Mouse (Mus musculus) liver, embryonic 12.5 days (tissue): ENCODE measurements around the gene Mboat2. TPM values are rescaled to one million over a fixed set of nuclear protein-coding genes. Genes with fewer than 3 reads are reported as not detected.

Experiments
- ATAC-seq: fragments of 200-750 bp; cut with Nextera tagmentation; 2 replicates; pipeline ENCODE4 v1.8.0; 2017; ENCODE audit warnings: moderate number of reproducible peaks, mild to moderate bottlenecking, moderate library complexity
- H3K27ac ChIP-seq: fragments of 300-500 bp; sonication (generic); 2 replicates; pipeline ENCODE4 v1.5.1; 2016; ENCODE audit warnings: mild to moderate bottlenecking
- H3K27me3 ChIP-seq: fragments of 300-500 bp; sonication (generic); replicated peaks from 2 replicates; pipeline ENCODE4 v1.6.1; 2016; ENCODE audit warnings: mild to moderate bottlenecking, moderate library complexity
- H3K36me3 ChIP-seq: fragments of 300-500 bp; sonication (generic); 2 replicates; pipeline ENCODE4 v1.6.1; 2016; ENCODE audit warnings: mild to moderate bottlenecking, moderate library complexity
- H3K4me1 ChIP-seq: fragments of 300-500 bp; sonication (generic); 2 replicates; pipeline ENCODE4 v1.6.1; 2016
- H3K4me2 ChIP-seq: fragments of 300-500 bp; sonication (generic); 2 replicates; pipeline ENCODE4 v1.6.1; 2016; ENCODE audit warnings: mild to moderate bottlenecking, moderate library complexity
- H3K4me3 ChIP-seq: fragments of 300-500 bp; sonication (generic); 2 replicates; pipeline ENCODE4 v1.5.1; 2016; ENCODE audit warnings: mild to moderate bottlenecking, moderate library complexity
- H3K9ac ChIP-seq: fragments of 300-500 bp; sonication (generic); 2 replicates; pipeline ENCODE4 v1.6.1; 2016; ENCODE audit warnings: mild to moderate bottlenecking, moderate library complexity
- H3K9me3 ChIP-seq: fragments of 300-500 bp; sonication (generic); replicated peaks from 2 replicates; pipeline ENCODE4 v1.6.1; 2016; ENCODE audit warnings: mild to moderate bottlenecking, moderate library complexity
- WGBS: fragments of 180-500 bp; shearing (Covaris S2); methylation state at CpG from one replicate; pipeline ENCODE4 v1.1.7; 2016; ENCODE audit not compliant: insufficient replicate concordance; 5-methylcytosine and 5-hydroxymethylcytosine counted together
- polyA plus RNA-seq: library from polyadenylated mRNA; unstranded; fragments of >200 nt; fragmentation: Nextera tagmentation; extraction: Ambion mirVana; gene quantifications from 2 replicates; pipeline ENCODE4 v1.2.1, GENCODE M21; 2016

The Mboat2 gene
- polyA plus RNA-seq: 8.5 and 8.6 TPM in 2 replicates

GRCm38 (mm10) chr12:24830766-24831152 lies at the start of gene Mboat2:
Gene Mboat2 (plus strand): TSS chr12:24830879.
- Histone ChIP-seq H3K4me3 (peak within 1 kb of the TSS; percentile 85), H3K9ac (peak within 1 kb of the TSS; percentile 84), H3K36me3 (no peaks in the 10 kb centered on the region), H3K27me3 (0 out of 2 replicates have a peak, but pooled peaks cover 26% of the 10 kb centered on the region), H3K4me1 (peaks cover 36% of the 10 kb centered on the region), H3K9me3 (no peaks in the 10 kb centered on the region), H3K27ac (peak within 1 kb of the TSS; percentile 62), H3K4me2 (peak within 1 kb of the TSS; percentile 92)
- WGBS: 2% methylated on average over 24 of the region's 24 CpGs
- ATAC-seq: peak; percentile 25

- H3K4me2 ChIP-seq: no peak overlapping the region
- no peak for ATAC-seq
- no peak overlapping the region for H3K9ac ChIP-seq
- no peaks in the 10 kb centered on the region for H3K9me3 ChIP-seq
- no peak overlapping the region for H3K27ac ChIP-seq
- no peak overlapping the region for H3K4me3 ChIP-seq
- 48% methylated on average over 4 of the region's 4 CpGs for WGBS
- H3K36me3 ChIP-seq: no peaks in the 10 kb centered on the region
- peaks cover 42% of the 10 kb centered on the region for H3K27me3 ChIP-seq
- no peaks in the 10 kb centered on the region for H3K4me1 ChIP-seq
These were observed 46.9 kb upstream of the Mboat2 start for GRCm38 (mm10) chr12:24783735-24784134.

- 49% methylated on average over 5 of the region's 5 CpGs for WGBS
- Histone ChIP-seq H3K27me3 (peaks cover 34% of the 10 kb centered on the region), H3K4me2 (no peak overlapping the region), H3K27ac (no peak overlapping the region), H3K4me1 (no peaks in the 10 kb centered on the region; the same call in 1 of the 2 replicates), H3K9ac (no peak overlapping the region), H3K36me3 (no peaks in the 10 kb centered on the region), H3K4me3 (no peak overlapping the region), H3K9me3 (no peaks in the 10 kb centered on the region)
- ATAC-seq: no peak
These were observed 44.8 kb upstream of the Mboat2 start for GRCm38 (mm10) chr12:24785882-24786281.

GRCm38 (mm10) chr12:24786316-24786715 lies 44.4 kb upstream of the Mboat2 start:
- 29% methylated on average over 4 of the region's 4 CpGs for WGBS
- Histone ChIP-seq H3K9ac (no peak overlapping the region), H3K9me3 (no peaks in the 10 kb centered on the region), H3K4me2 (no peak overlapping the region), H3K27me3 (peaks cover 30% of the 10 kb centered on the region), H3K27ac (no peak overlapping the region), H3K4me1 (no peaks in the 10 kb centered on the region; the same call in 1 of the 2 replicates), H3K4me3 (no peak overlapping the region), H3K36me3 (no peaks in the 10 kb centered on the region)
- ATAC-seq: no peak

- Histone ChIP-seq H3K27ac (no peak overlapping the region), H3K9me3 (no peaks in the 10 kb centered on the region), H3K27me3 (peaks cover 8% of the 10 kb centered on the region), H3K4me1 (no peaks in the 10 kb centered on the region; the same call in 1 of the 2 replicates), H3K4me3 (no peak overlapping the region), H3K36me3 (no peaks in the 10 kb centered on the region), H3K9ac (no peak overlapping the region), H3K4me2 (no peak overlapping the region)
- no peak for ATAC-seq
- 55% methylated on average over 1 of the region's 1 CpGs for WGBS
These were observed 41.0 kb upstream of the Mboat2 start for GRCm38 (mm10) chr12:24789659-24790058.

- Histone ChIP-seq H3K4me2 (no peak overlapping the region), H3K4me1 (peaks cover 14% of the 10 kb centered on the region), H3K27me3 (no peaks in the 10 kb centered on the region), H3K27ac (no peak overlapping the region), H3K9ac (no peak overlapping the region), H3K9me3 (no peaks in the 10 kb centered on the region), H3K36me3 (no peaks in the 10 kb centered on the region), H3K4me3 (no peak overlapping the region)
- ATAC-seq: peak; percentile 64
- WGBS: 0% methylated on average over 1 of the region's 1 CpGs
These were observed 19.4 kb upstream of the Mboat2 start for GRCm38 (mm10) chr12:24811230-24811629.

- WGBS: 76% methylated on average over 4 of the region's 4 CpGs
These were observed 18.8 kb upstream of the Mboat2 start for GRCm38 (mm10) chr12:24811906-24812305.

GRCm38 (mm10) chr12:24822831-24823230 lies 7.8 kb upstream of the Mboat2 start:
- Histone ChIP-seq H3K9me3 (no peaks in the 10 kb centered on the region), H3K4me3 (no peak overlapping the region), H3K4me1 (peaks cover 9% of the 10 kb centered on the region), H3K36me3 (no peaks in the 10 kb centered on the region), H3K4me2 (no peak overlapping the region), H3K9ac (no peak overlapping the region), H3K27ac (no peak overlapping the region), H3K27me3 (no peaks in the 10 kb centered on the region)
- WGBS: 43% methylated on average over 2 of the region's 2 CpGs
- ATAC-seq: no peak

More at GRCm38 (mm10) chr12:24811906-24812305, 18.8 kb upstream of the Mboat2 start:
- no peak overlapping the region for H3K27ac ChIP-seq
- H3K9ac ChIP-seq: no peak overlapping the region
- H3K9me3 ChIP-seq: no peaks in the 10 kb centered on the region
- no peaks in the 10 kb centered on the region for H3K36me3 ChIP-seq
- no peaks in the 10 kb centered on the region for H3K27me3 ChIP-seq
- no peak overlapping the region for H3K4me2 ChIP-seq
- H3K4me3 ChIP-seq: no peak overlapping the region
- H3K4me1 ChIP-seq: peaks cover 19% of the 10 kb centered on the region
- no peak for ATAC-seq

- peaks cover 9% of the 10 kb centered on the region for H3K4me1 ChIP-seq
- H3K36me3 ChIP-seq: no peaks in the 10 kb centered on the region
- no peak overlapping the region for H3K27ac ChIP-seq
- 60% methylated on average over 3 of the region's 3 CpGs for WGBS
- no peaks in the 10 kb centered on the region for H3K9me3 ChIP-seq
- H3K9ac ChIP-seq: no peak overlapping the region
- H3K27me3 ChIP-seq: no peaks in the 10 kb centered on the region
- no peak overlapping the region for H3K4me3 ChIP-seq
- ATAC-seq: no peak
- no peak overlapping the region for H3K4me2 ChIP-seq
These were observed 6.9 kb upstream of the Mboat2 start for GRCm38 (mm10) chr12:24823636-24824354.

GRCm38 (mm10) chr12:24830086-24830485 lies 593 bp upstream of the Mboat2 start:
- WGBS: 87% methylated on average over 1 of the region's 1 CpGs
- Histone ChIP-seq H3K4me3 (no peak overlapping the region), H3K4me1 (peaks cover 36% of the 10 kb centered on the region), H3K4me2 (peak overlapping the region; percentile 92), H3K27me3 (0 out of 2 replicates have a peak, but pooled peaks cover 26% of the 10 kb centered on the region), H3K9ac (no peak overlapping the region), H3K9me3 (no peaks in the 10 kb centered on the region), H3K27ac (no peak overlapping the region), H3K36me3 (no peaks in the 10 kb centered on the region)
- ATAC-seq: no peak

- H3K36me3 ChIP-seq: no peaks in the 10 kb centered on the region
- H3K4me1 ChIP-seq: peaks cover 38% of the 10 kb centered on the region
- WGBS: under 1% methylated on average over 92 of the region's 95 CpGs
- H3K27me3 ChIP-seq: 0 out of 2 replicates have a peak, but pooled peaks cover 26% of the 10 kb centered on the region
- peak overlapping the region; percentile 85 for H3K4me3 ChIP-seq
- H3K4me2 ChIP-seq: peak overlapping the region; percentile 92
- ATAC-seq: peak; percentile 88
- peak overlapping the region; percentile 62 for H3K27ac ChIP-seq
- H3K9ac ChIP-seq: peak overlapping the region; percentile 84
- no peaks in the 10 kb centered on the region for H3K9me3 ChIP-seq
These were observed 679 bp downstream of the Mboat2 start for GRCm38 (mm10) chr12:24831153-24831963.

GRCm38 (mm10) chr12:24831964-24832427 lies 1.3 kb downstream of the Mboat2 start:
- H3K9ac ChIP-seq: peak overlapping the region; percentile 84
- peak overlapping the region; percentile 85 for H3K4me3 ChIP-seq
- no peaks in the 10 kb centered on the region for H3K9me3 ChIP-seq
- peak overlapping the region; percentile 92 for H3K4me2 ChIP-seq
- ATAC-seq: no peak; the same call in 1 of the 2 replicates
- no peaks in the 10 kb centered on the region for H3K36me3 ChIP-seq
- peaks cover 42% of the 10 kb centered on the region for H3K4me1 ChIP-seq
- WGBS: 4% methylated on average over 32 of the region's 32 CpGs
- H3K27me3 ChIP-seq: 0 out of 2 replicates have a peak, but pooled peaks cover 26% of the 10 kb centered on the region
- H3K27ac ChIP-seq: peak overlapping the region; percentile 62
